Mouse (Mus musculus) midbrain, postnatal 0 days (tissue): ENCODE data around the gene Dag1. TPM values are rescaled to one million over a fixed set of nuclear protein-coding genes. Genes with fewer than 3 reads are reported as not detected.

ENCODE experiments used
- ATAC-seq: fragments of 200-750 bp; cut with Nextera tagmentation; 2 replicates; pipeline ENCODE4 v1.8.0; 2017; ENCODE audit warnings: moderate number of reproducible peaks, mild to moderate bottlenecking, moderate TSS enrichment, moderate library complexity; ENCODE audit not compliant: low FRiP score
- DNase-seq: peaks from one replicate; pipeline ENCODE4 v3.0.0-alpha.2; 2015; ENCODE audit warnings: low spot score
- H3K27ac ChIP-seq: fragments of 300-500 bp; sonication (generic); 2 replicates; pipeline ENCODE4 v1.5.1; 2014; ENCODE audit warnings: low read depth, mild to moderate bottlenecking, low read length, mixed read lengths
- H3K27me3 ChIP-seq: fragments of 300-500 bp; sonication (generic); 2 replicates; pipeline ENCODE4 v1.6.1; 2014; ENCODE audit warnings: low read length, control low read depth, mixed read lengths; ENCODE audit not compliant: insufficient read depth
- H3K36me3 ChIP-seq: fragments of 300-500 bp; sonication (generic); 2 replicates; pipeline ENCODE4 v1.6.1; 2014; ENCODE audit warnings: low read length, control low read depth, mixed read lengths; ENCODE audit not compliant: insufficient read depth
- H3K4me1 ChIP-seq: fragments of 300-500 bp; sonication (generic); 2 replicates; pipeline ENCODE4 v1.6.1; 2014; ENCODE audit warnings: mild to moderate bottlenecking, control low read depth, antibody characterized with exemption, low read length, mixed read lengths; ENCODE audit not compliant: insufficient read depth
- H3K4me2 ChIP-seq: fragments of 300-500 bp; sonication (generic); 2 replicates; pipeline ENCODE4 v1.6.1; 2014; ENCODE audit warnings: low read depth, mild to moderate bottlenecking, low read length, mixed read lengths; ENCODE audit not compliant: poor library complexity, severe bottlenecking
- H3K4me3 ChIP-seq: fragments of 300-500 bp; sonication (generic); 2 replicates; pipeline ENCODE4 v1.5.1; 2014; ENCODE audit warnings: low read depth, mild to moderate bottlenecking, low read length, moderate library complexity
- H3K9ac ChIP-seq: fragments of 300-500 bp; sonication (generic); replicated peaks from 2 replicates; pipeline ENCODE4 v1.6.1; 2014; ENCODE audit warnings: mild to moderate bottlenecking, low read length, moderate library complexity, mixed read lengths; ENCODE audit not compliant: poor library complexity, severe bottlenecking
- H3K9me3 ChIP-seq: fragments of 300-500 bp; sonication (generic); 2 replicates; pipeline ENCODE4 v1.6.1; 2016; ENCODE audit warnings: low read length, control low read depth
- CTCF ChIP-seq: IDR thresholded peaks from 2 replicates; pipeline ENCODE4 v1.5.1; 2016; ENCODE audit warnings: antibody characterized with exemption, mild to moderate bottlenecking
- WGBS: fragments of 180-500 bp; shearing (Covaris S2); extraction: QIAGEN DNeasy Blood & Tissue Kit; methylation state at CpG from one replicate; pipeline ENCODE4 v1.1.7; 2014; 5-methylcytosine and 5-hydroxymethylcytosine counted together
- polyA plus RNA-seq: library from polyadenylated mRNA; unstranded; fragments of >200 nt; fragmentation: Nextera tagmentation; extraction: Ambion mirVana; gene quantifications from 2 replicates; pipeline ENCODE4 v1.2.1, GENCODE M21; 2015
- total RNA-seq: library from RNA; depleted of rRNA; stranded (reverse); fragments of >200 nt; gene quantifications from 2 replicates; pipeline ENCODE4 v1.2.3, GENCODE M21; 2014

The Dag1 gene
- total and polyA plus RNA-seq, 2 experiments from 2014 or later, result 79.7 to 141 TPM

GRCm38 (mm10) chr9:108217936-108218543, 45.7 kb downstream of the Dag1 start:
- Histone ChIP-seq H3K9me3 (no peaks in the 10 kb centered on the region), H3K27me3 (no peaks in the 10 kb centered on the region), H3K4me3 (no peak overlapping the region), H3K9ac (no peak overlapping the region), H3K27ac (no peak overlapping the region), H3K4me1 (no peaks in the 10 kb centered on the region), H3K4me2 (no peak overlapping the region), H3K36me3 (peaks cover 22% of the 10 kb centered on the region)
- ATAC-seq (no peak), DNase-seq (no peak)
- TF ChIP-seq CTCF, result no peak
- 69% methylated on average over 11 of the region's 11 CpGs for WGBS

DNA sequence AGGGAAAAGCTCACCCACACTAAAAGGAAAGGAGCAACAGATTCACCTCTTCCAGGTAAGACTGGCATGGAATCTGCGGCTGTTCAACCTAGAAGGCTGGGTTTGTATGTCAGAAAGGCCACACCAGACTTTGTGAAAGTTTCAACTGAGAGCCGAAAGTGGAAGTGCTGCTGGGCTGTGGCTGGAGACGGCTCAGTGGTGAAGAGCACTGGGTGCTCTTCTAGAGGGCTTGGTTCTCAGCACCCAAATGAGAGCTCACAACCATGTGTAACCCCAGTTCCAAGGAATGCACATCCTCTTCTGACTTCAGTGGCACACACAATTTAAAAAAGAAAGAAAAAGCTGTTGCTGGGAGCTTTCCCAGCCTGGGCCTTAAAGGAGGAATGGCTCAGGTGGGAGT, 46.4 kb downstream of the Dag1 start:
- H3K27ac ChIP-seq, result no peak overlapping the region
- H3K4me3 ChIP-seq, result no peak overlapping the region
- H3K9me3 ChIP-seq, result no peaks in the 10 kb centered on the region
- peaks cover under 1% of the 10 kb centered on the region; the same call in 1 of the 2 replicates for H3K4me1 ChIP-seq
- H3K4me2 ChIP-seq, result no peak overlapping the region
- DNase-seq (no peak), ATAC-seq (no peak)
- WGBS, result 96% methylated on average over 3 of the region's 3 CpGs
- no peaks in the 10 kb centered on the region for H3K27me3 ChIP-seq
- H3K36me3 ChIP-seq, result peaks cover 22% of the 10 kb centered on the region
- no peak overlapping the region for H3K9ac ChIP-seq
- TF ChIP-seq CTCF, result no peak

DNA sequence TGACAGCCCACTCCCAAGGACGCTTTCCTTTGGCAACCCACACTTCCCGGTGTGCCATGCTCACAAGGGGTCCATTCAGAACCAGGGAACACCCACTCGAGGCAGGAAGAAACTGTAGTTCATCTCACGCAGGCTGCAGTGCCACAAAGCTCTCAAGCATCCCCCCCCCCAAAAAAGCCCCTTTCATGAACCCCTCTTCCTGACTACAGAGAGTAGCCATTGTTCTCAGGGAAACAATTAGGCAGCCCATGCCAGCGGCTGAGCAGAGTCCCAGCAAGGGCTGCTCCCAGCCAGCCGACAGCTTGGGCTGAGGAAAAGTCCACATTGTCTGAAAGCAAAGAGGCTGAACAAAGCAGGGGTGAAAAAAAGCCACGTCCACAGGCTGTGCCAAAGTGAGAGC, 50.7 kb downstream of the Dag1 start:
- Histone ChIP-seq H3K9ac (no peak overlapping the region), H3K27ac (peak overlapping the region; percentile 13; the same call in 1 of the 2 replicates), H3K4me2 (no peak overlapping the region), H3K4me3 (no peak overlapping the region), H3K9me3 (no peaks in the 10 kb centered on the region), H3K36me3 (peaks cover 33% of the 10 kb centered on the region), H3K27me3 (no peaks in the 10 kb centered on the region), H3K4me1 (peaks cover 4% of the 10 kb centered on the region; the same call in 1 of the 2 replicates)
- DNase-seq, result peak; percentile 38
- 7% methylated on average over 7 of the region's 7 CpGs for WGBS
- no peak for TF ChIP-seq CTCF
- peak; percentile 58; the same call in 1 of the 2 replicates for ATAC-seq

GRCm38 (mm10) chr9:108212426-108212825, 51.3 kb downstream of the Dag1 start:
- H3K9ac ChIP-seq, result no peak overlapping the region
- DNase-seq (no peak), ATAC-seq (no peak)
- TF ChIP-seq CTCF, result no peak
- 71% methylated on average over 2 of the region's 2 CpGs for WGBS
- H3K4me3 ChIP-seq, result no peak overlapping the region
- peaks cover 31% of the 10 kb centered on the region for H3K36me3 ChIP-seq
- H3K4me2 ChIP-seq, result no peak overlapping the region
- peaks cover 4% of the 10 kb centered on the region; the same call in 1 of the 2 replicates for H3K4me1 ChIP-seq
- H3K9me3 ChIP-seq, result no peaks in the 10 kb centered on the region
- no peaks in the 10 kb centered on the region for H3K27me3 ChIP-seq
- H3K27ac ChIP-seq, result no peak overlapping the region

GRCm38 (mm10) chr9:108205571-108205901, 58.2 kb downstream of the Dag1 start:
- Histone ChIP-seq H3K4me3 (no peak overlapping the region), H3K4me2 (no peak overlapping the region), H3K36me3 (peaks cover 30% of the 10 kb centered on the region), H3K27ac (peak overlapping the region; percentile 58), H3K9me3 (no peaks in the 10 kb centered on the region), H3K27me3 (no peaks in the 10 kb centered on the region), H3K9ac (no peak overlapping the region), H3K4me1 (0 out of 2 replicates have a peak, but pooled peaks cover 7% of the 10 kb centered on the region)
- WGBS, result 52% methylated on average over 3 of the region's 3 CpGs
- TF ChIP-seq CTCF, result no peak
- ATAC-seq, result no peak
- no peak for DNase-seq

DNA sequence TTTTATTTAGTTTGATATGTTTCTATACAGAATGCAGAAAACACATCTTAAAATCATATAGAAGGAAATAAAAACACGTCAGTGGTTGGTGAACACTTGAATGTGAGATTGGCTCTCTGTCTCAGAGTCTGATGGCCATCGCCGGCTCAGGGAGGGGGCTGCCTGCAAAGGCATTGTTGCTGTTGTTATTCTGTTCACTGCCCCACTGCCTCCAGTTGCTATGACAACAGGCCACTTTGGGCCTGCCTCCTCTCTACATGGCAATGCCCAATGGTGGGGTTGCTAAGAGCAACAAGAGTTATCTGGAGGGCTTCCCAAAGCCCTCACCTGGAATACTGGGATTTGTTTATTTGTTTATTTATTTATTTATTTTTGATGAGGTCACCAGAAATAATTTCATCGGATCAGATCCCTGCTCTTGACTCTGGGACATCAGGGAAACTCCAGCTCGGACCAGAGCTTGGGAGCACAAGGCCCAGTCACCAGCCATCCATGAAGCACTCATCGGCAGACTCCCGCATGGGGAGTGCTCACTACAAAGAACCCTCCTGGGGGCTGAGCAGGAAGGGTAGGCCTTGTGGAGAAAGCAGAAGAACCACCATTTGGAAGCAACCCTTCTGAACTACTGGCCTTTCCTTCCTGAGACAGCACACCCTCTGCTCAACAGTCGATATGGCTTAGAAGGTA, 58.7 kb downstream of the Dag1 start:
- Histone ChIP-seq H3K27me3 (no peaks in the 10 kb centered on the region), H3K27ac (peak overlapping the region; percentile 58), H3K9ac (no peak overlapping the region), H3K36me3 (peaks cover 30% of the 10 kb centered on the region), H3K9me3 (no peaks in the 10 kb centered on the region), H3K4me1 (0 out of 2 replicates have a peak, but pooled peaks cover 7% of the 10 kb centered on the region), H3K4me3 (no peak overlapping the region), H3K4me2 (no peak overlapping the region)
- no peak for TF ChIP-seq CTCF
- ATAC-seq (peak; percentile 65), DNase-seq (peak; percentile 80)
- 19% methylated on average over 8 of the region's 8 CpGs for WGBS
